Mouse (Mus musculus) telencephalon, adult 2 months (tissue): ENCODE results near the gene Fam117b.

Experiments
- DNase-seq: peaks from one replicate; pipeline ENCODE4 v3.0.0-alpha.2; 2011; ENCODE audit warnings: low read depth, low spot score

Fam117b gene

DNA sequence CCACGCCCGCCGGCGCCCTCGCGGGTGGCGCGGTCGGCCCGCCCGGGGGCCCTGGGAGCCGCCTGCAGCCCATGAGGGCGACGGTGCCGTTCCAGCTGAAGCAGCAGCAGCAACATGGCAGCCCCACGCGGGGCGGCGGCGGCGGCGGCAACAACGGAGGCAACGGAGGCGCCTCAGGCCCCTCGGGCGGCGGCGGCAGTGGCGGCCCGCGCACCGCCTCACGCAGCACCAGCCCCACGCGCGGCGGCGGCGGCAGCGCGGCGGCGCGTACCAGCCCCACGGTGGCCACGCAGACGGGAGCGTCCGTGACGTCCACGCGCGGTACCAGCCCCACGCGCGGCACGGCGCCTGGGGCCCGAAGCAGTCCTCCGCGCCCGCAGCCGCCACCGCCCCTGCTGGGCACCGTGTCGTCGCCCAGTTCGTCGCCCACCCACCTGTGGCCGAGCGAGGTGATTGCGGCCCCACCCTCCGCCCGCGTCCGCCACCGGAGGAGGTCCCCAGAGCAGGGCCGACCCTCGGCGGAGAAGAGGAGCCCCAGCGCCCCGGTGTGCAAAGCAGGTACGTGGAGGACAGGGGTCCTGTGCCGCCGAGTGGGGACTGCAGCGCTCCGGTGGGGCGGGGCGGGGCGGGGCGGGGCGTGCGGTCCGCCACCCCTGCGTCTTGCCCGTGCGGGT is 526 bp downstream of the Fam117b start:
- no peak for DNase-seq

DNA sequence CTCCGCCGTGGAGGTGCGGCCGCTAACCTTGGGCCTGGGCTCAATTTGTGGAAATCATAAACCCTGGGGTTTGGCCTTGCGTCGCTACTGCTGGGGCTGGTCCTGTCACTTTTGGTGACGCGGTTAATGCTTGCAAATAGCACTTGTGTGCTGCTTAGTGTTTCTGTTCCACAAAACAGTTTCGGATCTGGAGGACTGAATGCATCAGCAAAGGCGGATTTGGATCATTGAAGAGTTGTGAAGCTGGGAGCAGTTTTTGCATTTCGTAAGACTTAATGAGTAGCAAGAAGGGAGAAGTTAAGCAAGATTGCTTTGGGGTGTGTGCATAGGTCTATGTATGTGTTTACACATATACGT is 1.0 kb downstream of the Fam117b start:
- peak; percentile 43 for DNase-seq

DNA sequence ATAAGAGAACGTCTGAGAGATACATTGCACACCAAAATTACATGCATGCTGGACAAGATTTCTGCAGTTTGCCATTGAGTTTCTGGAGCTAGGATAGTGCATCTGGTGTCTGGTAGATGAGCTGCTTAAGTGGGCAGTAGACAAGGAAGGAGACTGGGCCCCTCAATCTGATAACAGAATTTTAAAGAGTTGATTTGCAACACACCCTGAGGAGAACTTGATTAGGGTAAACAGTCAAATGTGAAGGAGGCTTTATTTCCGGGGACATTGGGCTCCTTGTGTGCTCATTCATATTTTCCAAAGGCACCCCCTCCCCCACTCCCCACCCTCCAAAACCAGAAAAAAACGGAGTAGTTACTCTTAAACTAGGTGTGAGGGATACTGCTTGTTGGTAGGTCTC is 2.0 kb downstream of the Fam117b start:
- DNase-seq, result no peak

DNA sequence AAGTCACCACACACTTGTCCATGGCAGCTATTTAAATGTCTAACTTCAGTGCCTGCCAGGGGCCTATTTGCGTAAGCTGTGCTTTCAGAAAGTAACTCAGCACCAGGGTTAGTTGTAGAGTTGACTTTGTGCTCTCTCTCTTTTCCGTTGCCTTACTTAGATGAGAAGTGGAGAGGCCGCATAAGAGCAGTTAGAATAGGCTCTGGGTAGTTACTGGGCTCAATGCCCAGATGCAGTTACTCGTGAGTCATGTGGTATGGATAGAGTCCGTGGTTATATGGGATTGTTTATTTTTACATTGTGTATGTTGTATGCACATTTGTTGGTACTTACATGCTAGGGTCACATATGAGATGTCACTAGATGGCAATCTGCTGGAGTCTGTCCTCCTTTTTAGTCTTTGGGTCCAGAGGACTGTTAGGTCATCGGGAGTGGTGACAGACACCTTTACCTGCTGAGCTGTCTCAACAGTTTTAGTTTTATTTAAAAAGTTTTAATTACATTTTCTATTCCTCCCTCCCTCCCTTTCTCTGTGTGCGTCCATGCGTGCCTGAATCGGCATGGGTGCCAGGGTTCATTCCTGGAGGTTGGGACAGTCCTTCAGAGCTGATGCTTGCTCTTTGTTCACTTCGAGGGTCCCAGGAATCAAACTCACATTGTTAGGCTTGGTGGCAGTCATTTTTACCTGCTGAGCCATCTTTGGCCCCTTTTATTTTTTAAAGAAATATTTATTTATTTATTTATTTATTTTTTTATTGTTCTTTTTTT is 3.2 kb downstream of the Fam117b start:
- DNase-seq, result no peak

DNA sequence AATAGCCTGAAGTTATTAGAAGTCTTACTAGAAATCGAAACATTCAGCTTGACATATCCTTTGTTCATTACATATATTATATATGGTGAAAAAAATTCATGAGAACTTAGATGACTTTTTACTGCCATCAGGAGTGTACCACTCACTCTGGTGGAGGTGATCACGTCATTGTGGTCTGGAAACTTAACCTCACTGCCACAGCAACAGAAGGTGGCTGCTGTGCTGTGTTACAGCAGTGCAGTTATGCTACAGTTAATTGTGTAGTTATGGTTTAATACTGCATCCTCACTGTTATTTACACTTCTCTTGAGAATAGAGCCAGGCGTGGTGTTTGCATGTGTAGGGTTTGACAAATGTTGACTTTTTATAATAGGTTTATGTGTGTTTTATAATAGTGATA is 4.6 kb downstream of the Fam117b start:
- DNase-seq, result no peak

DNA sequence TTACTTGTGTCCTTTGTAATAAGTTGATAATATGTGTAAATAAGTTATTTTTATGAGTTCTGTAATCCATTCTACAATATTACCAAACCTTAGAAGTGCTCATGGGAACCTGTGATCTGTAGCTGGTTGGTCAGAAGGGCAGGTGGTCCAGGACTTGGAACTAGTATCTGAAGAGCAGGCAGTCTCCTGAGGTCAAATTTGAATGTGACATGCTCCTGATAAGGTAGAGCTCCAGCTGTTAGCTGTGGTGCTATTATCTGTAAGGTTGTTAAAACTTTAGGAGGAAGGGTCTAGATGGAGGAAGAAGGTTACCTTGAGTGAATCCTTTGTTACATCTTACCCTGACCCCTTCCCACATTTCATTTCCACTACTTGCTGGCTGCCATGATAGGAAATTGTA is 5.3 kb downstream of the Fam117b start:
- DNase-seq, result no peak

DNA sequence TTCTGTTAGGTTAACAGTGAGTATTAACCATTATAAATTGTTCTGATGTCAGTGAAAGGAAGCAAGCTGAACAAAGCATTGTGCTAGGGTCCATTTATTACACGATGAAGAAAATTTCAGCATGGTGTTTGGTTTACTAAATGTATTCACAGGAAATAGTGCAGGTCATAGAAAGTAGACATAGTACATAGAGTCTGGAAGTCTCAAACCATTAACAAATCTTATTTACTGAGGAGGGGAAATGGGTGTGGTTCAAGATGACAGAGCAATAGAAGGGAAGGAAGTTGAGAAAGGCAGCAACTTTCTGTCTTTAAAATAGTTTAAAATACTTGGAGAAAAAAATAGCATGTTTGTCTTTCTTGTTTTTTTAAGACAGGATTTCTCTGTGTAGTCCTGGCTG is 10.4 kb downstream of the Fam117b start:
- DNase-seq, result no peak

DNA sequence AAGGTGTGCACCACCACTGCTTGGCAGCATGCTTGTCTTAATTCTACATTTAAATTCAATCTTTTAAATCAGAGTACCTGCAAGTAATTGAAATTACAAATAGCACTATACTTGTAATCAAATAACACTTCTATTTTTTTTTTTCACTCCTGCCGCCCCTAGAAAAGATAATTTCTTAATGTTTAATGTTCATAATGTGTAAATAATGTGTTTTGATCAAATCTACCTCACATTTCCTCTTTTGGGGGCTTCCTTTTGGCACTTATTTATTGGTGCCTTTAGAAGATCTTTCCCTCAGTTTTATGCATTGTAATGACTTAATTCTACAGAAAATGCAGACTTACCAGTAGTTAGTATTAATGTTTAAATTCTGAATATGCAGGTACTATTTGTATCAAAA is 10.9 kb downstream of the Fam117b start:
- DNase-seq, result no peak

DNA sequence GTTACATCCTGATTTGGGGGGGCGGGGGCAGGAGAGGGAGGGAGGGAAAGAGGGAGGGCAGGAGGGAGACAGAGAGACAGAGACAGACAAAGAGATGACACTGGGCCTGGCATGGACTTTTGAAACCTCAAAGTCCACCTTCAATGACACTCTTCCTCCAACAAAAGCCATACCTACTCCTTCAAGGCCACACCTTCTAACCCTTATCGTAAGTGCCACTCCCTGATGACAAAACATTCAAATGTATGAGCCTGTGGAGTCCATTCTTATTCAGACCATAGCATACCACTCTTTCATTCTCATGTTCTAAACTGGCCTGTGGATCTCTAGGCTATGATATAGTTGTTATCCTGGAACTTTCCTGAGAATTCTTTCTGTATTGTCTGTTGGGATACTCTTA is 11.6 kb downstream of the Fam117b start:
- DNase-seq, result no peak

DNA sequence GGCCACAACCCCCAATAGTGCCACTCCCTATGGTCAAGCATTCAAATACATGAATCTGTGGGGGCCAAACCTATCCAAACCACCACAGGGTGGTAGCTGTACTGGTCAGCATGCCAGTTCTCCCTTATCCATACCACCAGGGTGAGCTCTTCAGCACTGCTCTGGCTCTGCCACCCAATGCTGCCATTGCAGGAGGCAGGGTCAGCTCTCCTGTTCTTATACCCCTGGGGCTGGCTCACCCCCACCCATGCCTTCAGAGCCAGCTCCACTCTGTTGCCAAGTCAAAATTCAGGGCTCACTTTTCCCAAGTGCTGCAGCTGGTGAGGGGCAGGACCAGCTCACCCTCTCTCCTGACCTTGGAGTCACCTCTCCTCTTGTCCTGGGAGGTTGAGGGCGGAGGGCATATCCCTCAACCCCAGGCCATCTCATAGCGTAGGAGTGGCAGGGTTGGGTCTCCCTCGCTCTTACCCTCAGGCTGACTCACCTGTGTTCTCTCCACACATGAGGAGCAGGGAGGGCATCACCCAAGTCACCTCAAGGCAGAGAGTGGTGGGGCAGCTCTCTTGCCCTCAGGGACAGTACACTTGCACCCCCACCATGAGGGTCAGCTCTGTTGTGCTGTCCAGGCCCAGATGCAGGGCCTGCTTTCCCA is 13.3 kb downstream of the Fam117b start:
- DNase-seq, result no peak

DNA sequence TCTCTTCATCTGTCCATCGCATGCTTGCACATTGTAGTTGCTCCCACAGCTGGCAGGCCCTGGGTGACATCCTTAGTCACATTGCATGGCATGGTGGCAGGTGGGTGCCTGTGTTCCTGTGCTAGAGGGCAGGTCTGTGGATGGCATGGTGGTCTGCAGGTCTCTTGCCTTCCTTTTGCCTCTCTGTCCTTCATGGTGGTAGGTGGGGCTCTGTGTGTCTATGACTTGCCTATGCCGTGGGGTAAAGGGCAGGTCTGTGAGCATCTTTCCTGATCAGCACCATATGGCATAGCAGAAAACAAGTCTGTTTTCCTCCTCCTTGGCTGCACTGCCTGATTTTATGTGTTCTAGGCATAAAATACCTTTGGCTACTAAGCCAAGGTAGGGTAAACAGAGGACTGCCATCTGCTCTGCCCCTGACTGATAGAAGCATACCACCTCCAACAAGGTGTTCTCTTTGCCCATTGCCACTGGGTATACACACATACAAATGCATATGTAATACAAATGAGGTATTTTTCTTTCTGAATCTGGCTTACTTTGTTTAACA is 14.4 kb downstream of the Fam117b start:
- no peak for DNase-seq

DNA sequence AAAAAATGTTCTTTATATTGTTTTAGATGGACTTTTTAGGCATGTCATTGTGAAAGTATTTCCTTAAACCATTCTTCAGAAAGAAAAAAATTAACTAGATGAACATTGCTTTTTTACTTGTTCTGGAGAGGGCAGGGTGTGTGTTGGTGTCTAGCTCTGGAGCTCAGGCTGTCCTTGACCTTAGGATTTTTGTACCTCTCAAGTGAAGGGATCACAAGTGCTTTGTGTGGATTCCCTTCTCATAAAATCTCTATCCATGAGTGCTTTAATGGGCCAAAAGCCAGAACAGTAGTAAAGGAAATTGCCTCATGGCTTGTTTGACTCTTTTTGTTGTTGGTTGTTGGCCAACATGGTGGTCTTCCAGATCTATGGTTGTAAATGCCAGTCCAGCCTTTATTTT is 18.1 kb downstream of the Fam117b start:
- no peak for DNase-seq

DNA sequence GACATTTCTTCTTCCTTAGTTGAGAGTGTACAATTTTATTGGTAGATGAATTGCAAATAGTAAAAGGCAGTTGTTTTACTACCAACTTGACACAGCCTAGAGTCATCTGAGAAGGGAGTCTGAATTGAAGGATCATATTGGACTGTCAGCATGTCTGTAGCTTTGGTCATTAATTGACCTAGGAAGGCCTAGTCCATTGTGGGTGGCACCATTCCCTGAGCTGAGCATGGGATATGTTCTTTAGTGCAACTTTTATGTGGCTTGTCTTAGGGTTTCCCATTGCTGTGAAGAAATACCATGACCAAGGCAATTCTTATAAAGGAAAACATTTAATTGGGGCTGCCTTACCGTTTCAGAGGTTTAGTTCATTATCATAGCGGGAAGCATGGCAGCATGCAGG is 20.2 kb downstream of the Fam117b start:
- no peak for DNase-seq

DNA sequence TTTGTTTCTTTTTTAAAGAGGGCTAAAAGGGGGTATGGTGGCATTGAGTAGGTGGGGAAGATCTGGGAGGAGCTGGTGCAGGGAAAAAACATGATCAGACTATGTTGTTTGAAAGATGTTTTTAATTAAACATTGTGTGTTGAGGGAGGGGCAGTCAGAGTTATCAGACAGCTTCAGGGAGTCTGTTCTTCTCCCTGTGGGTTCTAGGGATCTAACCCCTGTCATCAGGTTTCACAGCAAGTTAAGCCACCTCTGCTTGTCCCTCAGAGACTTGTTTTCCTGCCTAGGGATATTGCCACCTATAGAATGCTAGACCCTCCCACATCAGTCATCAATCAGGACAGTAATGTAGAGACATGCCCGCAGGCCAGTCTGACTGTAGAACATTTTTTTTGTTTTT is 28.3 kb downstream of the Fam117b start:
- no peak for DNase-seq

DNA sequence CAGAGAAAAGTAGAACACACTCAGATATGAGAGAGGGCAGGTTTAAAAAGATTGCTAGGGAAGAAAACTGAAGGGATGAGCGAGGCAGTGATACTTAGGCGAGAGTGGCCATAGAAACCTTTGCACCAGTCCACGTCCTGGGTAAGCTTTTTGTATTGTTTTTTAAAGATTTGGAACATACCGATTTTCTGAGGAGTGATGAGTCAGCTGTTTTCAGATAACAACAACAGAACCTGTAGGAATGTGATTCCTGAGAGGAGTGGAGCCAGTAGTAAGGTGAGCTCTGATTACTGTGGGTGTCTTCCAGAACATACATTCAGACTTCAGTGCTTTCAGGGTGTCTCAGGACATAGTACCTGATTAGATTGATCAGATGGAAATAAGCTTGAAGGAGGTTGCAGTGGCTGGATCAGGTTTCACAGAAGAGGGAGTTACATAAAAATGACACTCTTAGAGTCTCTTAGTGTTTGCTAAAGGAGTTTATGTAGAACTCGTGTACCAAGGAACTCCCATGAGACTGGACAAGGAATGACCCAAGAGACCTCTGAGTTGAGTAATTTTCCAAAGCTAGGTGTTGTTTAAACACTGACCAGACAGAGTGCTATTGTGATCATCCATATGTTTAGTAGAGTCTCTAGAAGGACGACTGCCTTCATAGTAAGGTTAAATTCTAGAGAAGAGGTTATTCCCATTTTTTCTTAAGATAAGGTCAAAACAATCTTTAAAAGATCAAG is 29.4 kb downstream of the Fam117b start:
- DNase-seq, result no peak

DNA sequence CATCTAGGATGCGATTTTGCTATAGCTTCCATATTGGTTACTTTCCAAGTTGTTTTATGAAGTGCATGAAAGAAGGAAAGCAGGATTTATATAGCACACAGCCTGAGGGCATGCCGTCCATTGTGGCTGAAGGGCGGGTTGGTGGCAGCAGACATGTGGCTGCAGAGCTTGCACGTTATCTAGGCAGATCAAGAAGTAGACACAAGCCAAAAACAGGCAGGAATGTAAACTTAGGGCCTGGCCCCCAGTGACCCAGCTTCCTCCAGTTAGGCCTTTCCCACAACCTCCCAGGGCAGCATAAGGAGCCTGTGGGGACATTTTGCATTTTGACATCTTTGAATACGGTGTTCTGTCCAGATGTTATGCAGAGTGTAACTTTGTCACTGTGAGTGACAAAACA is 31.0 kb downstream of the Fam117b start:
- DNase-seq, result no peak

DNA sequence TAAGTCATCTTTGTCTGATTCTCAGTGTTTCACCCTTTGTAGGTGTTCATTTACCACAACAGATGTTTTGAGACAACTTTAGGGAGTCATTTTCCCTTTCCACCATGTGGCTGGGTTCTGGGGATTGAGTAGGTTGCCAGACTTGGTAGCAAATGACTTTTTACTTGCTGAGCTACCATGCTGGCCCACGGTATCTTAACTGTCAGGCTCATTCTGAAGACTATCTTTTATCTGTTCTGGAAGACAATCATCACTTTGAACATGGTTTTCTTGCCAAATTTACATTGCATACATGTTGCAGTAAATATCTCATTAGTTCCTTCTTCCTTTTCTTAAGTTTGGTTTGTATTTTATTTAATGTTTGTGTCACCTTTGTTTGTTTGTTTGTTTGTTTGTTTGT is 33.2 kb downstream of the Fam117b start:
- no peak for DNase-seq

DNA sequence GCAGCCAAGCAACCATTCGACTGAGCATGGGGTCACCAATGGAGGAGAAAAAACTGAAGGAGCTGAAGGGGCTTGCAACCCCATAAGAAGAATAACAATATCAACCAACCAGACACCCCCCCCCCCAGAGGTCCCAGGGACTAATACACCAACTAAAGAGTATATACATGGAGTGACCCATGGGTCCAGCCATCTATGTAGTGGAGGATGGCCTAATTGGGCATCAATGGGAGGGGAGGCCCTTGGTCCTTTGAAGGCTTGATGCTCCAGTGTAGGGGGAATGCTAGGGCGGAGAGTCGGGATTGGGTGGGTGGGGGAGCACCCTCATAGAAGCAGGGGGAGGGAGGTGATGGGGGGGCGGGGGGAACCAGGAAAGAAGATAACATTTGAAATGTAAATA is 34.7 kb downstream of the Fam117b start:
- no peak for DNase-seq

DNA sequence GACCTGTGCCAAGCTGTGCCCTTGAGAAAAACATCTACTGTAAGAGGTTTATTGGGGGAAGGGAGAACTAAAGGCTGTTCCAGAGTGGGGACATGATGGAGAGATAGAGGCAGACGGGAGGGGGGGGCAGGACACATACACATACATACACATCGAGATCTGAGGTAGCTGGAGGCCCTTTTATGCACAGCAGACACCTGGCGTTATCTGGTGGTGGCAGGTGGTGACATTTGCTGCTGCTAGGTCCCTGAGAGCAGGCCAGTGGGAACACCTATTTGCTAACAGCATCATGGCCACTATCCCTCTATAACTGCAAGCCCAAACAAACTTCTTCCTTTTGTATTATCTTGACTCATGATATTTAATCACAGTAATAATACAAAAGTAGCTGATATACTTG is 44.4 kb downstream of the Fam117b start:
- DNase-seq, result no peak

DNA sequence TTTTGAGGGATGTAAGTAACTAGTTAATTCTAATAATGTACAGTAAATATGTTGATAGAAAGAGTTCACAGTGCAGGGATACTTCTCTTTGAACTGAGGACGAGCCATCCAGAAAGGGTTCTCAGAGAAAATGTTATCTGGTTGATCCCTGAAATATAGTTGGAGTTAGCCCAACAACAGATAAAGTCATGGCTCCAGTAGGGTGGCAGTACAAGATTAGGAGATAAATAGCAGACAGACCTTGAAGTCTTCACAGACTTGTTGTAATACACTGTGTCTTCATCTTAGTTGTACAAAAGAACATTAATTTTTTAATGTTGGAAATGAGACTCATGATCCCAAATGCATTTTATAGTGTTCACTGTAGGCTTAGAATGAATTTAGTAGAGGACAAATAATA is 47.1 kb downstream of the Fam117b start:
- DNase-seq, result no peak

DNA sequence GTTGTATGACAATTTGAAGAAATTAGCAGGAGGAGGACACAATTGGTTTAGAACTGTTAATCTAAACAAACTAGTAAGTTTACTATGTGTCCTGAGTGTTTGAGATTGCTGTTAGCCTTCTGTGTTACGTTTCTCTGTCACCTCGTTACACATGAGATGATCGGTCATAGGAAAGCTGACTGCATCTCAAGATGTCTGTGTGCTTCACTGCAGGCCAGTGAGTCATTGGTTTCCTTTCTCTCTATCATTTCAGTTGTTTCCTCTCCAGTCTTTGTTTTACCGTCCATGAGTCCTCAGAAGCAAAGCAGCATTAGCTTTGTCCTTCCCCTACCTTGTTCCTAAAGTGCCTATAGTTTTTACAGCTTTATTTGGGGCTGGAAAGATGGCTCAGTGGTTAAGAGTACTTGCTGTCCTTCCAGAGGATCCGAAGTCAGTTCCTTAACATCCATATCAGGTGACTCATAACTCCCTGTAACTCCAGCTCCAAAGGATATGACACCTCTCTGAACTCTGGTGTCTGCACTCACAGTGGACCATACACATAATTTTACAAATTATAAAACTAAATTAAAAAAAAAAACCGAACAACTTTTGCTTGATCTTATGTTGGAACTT is 53.5 kb downstream of the Fam117b start:
- DNase-seq, result no peak

DNA sequence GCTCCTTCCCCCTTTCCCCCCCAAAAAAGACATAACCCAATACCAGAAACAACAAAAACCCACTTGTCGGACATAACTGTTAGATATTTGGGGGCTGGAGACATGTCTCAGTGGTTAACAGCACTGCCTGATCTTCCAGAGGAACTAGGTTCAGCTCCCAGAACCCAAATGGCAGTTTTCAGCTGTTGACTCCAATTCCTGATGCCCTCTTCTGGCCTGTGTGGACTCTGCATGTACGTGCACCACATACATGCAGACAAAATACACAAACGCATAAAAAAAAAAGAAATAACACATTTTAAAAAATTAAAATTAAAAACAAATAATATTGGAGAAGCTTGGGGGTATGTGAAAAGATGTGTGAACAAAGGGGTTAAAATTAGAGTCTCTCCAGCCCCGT is 54.5 kb downstream of the Fam117b start:
- DNase-seq, result no peak
